Mouse (Mus musculus): ENCODE data around the gene Lmnb2.

The Lmnb2 gene

DNA sequence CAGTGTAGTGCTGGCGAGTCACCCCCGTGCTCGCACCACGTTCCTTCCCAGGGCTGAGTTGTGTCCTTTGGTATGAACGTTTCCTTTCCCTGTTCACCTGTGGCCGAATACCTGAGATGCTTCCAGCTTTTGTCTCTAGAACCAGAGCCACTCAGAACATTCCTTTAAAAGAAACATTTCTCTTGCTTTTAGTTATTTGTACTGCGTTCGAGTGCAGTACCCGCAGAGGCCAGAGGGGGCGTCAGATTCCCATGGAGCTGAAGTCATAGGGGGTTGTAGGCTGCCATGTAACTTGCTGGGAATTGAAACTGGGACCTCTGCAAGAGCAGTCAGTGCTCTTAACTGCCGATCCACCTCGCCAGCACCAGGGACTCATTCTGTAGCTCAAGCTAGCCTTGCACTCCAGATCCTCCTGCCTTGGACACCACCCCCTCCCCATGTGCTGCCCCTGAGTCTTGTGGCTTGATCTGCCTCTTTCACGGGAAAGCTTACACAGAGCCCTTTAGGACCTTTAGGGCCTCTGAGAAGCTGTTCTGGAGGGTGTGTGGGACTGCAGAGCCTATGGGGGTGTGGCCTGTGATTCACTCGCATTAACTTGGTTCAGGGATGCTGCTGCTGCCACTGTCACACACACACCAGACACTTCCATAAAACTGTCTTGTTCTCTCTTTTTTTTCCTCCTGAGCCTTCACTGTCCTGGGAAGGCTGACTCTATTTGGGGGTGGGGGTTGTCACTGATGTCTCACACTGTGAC is 28.8 kb upstream of the Lmnb2 start:
- no peak for DNase-seq (ENCODE audit: low spot score)

DNA sequence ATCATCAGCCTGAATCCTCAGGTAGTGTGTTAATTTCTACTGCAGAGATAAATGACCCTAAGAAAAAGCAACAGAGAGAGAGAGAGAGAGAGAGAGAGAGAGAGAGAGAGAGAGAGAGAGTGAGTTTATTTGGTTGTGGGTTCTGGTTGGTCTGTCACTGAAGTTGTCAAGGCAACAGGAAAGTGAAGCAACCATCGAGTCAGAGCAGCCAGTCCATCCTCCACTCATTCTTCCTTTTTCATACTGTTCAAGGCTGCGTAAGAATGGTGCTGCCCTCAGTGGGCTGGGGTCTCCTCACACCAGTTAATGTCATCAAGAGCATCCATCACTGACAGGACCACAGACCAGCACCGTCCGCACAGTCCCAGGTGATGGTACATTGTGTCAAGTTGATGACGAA is 26.2 kb upstream of the Lmnb2 start:
- no peak for DNase-seq (ENCODE audit: low spot score)

DNA sequence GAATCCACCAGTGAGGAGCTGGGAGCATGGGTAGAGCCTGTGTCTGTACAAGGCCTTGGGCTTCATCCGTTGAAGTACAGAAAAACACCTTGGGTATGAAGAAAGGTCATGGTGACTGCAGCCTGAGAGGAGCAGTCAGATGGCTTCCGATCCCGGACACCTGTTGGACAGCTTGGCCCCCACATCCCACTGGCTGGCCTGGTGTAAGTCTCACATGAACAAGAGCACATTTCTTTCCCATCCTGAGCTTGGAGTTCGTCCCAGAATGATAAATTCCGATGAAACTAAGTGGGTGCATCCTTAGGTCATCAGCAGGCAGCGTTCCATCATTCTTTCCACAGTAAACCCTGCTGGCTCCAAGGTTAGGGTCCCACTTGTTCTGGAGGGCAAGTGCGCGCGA is 25.7 kb upstream of the Lmnb2 start:
- no peak for DNase-seq (ENCODE audit: low spot score)

DNA sequence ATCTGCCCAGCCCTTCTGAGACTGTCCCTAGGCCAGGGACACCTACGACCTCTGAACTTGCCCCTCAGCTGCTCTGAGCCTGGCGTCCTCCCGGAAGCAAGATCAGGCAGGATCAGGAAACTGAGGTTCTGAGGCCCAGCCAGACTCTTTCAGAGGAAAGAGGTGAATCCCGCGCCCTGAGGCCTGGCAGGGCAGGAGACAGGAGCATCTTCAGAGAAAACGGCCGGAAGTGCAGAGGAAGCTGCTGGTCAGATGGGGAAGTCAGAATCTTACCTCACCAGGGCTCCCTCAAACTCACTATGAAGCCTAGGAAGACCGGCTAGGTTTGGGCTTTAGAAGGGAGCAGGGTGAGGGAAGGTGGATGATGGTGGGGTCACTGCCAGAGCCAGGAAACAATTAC is 24.9 kb upstream of the Lmnb2 start:
- DNase-seq (ENCODE audit: low spot score) = no peak

DNA sequence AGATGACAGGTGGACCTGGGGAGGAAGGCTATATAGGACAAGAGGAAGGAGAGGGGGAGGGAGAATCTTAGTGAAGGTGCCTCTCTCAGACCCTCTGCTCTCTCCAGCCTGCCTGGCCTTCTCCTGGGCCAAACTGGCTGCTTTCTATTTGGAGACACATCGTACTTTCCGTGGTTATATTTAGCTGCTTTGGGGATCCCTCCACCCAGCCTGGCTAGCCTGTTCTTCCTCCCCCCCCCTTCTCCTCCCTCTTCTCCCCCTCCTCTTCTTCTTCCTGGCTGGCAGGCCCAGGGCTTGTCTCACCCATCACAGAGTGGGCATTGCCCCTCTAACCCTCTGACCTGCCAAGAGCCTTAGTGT is 22.9 kb upstream of the Lmnb2 start:
- no peak for DNase-seq (ENCODE audit: low spot score)

DNA sequence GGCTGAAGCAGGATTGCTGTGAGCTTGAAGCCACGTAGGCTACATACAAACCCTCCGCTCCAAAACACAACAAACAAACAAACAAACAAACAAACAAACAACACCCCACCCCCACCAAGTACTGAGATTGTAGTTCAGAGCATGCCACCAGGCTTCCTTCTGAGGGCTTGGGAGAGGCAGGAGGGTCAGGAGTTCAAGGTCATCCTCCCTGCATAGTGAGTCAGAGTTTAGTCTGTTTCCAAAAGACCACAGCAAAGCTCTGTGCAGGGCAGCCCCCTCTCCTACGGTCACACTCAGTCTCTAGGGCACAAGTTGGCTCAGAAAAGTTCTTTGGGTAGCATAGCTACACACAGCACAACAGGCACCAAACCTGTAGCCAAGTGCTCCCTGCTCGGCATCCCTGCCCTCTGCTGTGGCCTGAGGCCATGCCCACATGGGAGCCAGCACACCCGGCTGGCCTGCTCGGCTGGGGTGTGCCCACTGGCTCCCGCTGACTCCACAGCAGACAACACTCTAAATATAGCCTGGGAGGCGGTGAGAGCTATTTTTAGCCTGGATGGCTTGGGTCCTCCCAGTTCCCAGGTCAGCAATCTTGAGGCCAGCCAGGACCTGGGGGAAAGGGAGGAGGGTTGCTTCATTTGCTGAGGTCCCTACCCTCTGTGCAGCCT is 22.4 kb upstream of the Lmnb2 start:
- DNase-seq (ENCODE audit: low spot score) = peak; percentile 89

DNA sequence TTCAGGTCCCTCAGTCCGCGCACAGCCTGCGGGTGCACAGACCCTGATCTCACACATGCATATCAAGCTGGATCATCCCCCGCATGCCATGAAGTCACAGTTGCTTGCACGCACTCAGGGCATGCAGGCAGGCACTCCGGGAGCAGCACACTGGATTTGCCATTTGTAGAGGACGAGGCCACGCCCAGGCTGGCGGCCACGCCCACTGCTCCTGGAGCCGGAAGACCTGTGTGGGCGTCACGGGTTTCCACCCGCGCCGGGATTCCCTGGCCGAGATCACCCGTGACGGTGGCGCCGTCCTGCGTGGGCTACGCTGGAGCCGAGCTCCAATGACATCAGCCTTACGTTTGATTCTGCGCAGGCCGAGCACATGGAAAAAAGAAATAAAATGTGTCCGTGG is 21.6 kb upstream of the Lmnb2 start:
- peak; percentile 29 for DNase-seq (ENCODE audit: low spot score)

DNA sequence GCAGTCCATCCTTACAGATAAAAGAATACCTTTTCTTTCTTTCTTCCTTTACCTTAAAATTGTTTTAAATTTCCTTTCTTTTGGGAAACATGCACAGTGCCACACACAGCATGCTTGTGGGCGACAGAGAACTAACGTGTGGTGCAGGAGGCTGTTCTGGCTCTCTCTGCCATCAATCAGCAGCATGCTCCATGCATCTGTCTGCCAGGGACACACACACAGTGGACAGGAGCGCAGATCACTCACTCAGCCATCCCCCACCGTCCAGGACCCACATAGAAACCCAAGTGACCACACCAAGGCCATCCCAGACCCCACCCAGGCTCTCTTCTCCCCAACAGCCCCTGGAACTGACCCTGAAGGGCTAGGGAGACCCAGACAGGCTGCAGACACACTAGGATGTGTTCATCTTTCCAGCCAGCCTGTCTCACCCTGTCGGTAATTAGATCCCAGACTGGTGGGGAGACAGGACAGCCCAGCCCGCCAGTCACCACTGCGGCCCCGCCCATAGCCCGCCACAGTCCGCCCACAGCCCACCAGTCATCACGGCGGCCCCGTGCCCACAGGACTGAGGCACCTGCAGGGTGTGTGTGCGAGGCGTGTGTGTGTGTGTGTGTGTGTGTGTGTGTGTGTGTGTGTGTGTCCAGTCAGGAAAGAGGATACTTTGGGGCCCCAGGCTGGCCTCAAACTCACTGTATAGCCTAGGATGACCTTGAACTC is 20.9 kb upstream of the Lmnb2 start:
- no peak for DNase-seq (ENCODE audit: low spot score)

DNA sequence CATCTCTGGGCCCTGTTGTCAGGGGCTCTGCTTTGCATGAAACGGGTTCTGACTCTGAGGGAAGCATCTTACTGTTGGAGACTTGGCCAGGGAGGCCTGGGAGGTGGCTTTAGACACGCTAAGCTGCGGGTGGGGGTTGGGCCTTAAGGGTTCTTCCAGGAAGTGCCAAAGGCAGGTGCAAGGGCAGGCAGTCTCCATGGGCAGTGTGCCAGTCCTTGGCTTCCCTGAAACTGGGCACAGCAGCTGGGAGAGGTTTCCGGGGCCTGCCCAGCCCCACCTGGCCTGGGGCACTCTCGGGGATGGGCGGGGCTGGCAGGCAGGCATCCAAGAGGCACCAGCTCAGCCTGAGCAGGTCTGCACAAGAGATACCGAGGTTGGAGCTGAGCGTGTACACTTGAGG is 19.6 kb upstream of the Lmnb2 start:
- DNase-seq (ENCODE audit: low spot score) = no peak

DNA sequence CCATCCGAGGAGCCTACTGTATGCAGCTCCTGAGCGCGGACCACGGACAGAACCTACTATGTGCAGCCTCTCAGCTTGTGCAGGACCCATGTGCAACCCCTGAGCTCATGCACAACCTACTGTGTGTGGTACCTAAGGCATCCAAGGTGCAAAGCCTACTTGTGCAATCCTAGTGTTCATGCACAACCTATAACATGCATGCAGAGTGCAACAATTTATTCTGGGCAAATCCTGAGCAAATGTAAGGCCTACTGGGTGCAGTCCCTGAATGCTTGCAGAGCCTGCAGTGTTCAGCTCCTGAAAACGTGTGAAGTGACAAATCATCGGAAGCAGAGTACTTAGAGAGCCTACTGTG is 18.7 kb upstream of the Lmnb2 start:
- DNase-seq (ENCODE audit: low spot score) = no peak

DNA sequence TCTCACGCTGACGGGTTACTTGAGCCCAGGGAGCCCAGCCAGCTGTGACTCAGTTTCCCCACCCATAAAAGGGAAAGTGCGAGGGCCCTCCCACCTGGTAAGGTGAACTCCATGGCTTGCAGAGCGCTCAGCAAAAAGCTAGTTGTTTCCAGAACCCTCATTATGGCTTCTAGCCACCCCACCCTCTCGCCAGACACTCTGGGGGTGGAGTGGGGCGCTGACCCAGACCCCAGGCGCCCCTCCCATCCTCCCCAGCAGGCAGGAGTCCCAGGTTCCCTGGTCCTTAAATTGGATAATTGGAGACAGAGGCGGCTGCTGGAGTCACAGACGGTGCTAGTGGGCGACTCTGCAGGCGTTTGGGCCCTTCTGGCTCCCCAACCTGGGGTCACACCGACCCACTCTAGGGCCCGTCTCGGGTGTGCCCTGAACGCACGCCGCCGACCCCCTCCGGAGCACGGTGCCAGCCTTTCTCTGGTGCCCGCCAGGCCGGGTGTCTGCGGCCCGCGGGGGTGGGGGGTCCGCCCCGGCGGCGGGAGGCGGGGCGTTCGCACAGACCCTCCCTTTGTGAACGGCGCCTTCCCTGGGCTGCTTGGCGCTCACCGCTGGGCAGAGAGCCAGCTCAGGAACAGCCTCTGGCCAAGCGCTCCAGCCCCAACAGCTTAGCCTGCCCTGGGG is 18.2 kb upstream of the Lmnb2 start:
- no peak for DNase-seq (ENCODE audit: low spot score)

DNA sequence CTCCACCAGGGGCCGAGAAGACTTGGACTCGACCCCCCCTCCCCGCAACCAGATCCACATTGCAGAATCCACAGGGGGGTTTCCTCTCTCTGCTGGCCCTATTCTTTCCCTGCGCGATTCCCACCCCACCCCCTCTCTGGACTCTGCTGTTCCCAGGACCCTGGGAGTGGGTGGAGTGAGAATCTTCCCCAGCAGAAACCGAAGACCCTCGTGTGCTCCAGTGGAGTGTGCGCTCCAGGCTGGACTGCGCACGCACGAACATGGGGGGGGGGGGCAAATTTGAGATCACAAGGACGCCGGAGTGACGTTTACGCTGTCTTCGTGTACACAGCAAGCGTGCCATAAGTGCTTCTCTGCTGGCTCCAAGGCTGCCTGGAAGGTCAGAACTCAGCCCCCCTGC is 17.7 kb upstream of the Lmnb2 start:
- DNase-seq (ENCODE audit: low spot score) = no peak

DNA sequence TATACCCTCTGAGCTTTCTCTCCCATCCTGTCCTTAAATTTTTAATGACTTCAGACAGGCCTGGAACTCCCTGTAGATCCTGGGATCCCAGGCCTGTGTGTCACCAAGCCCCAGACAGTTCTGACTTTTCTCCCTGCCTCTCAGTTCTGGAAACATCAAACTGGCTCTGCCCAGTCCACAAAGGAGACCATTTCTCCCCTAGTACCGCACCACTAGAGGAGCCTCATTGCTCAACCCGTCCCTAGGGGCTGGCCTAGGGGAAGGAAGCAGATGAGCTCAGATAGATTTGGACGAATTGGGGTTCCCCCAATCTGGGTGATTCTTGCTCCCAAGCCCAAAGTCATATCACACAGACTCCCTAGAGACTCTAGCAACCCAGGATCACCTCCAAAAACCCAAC is 17.2 kb upstream of the Lmnb2 start:
- DNase-seq (ENCODE audit: low spot score) = peak; percentile 32

DNA sequence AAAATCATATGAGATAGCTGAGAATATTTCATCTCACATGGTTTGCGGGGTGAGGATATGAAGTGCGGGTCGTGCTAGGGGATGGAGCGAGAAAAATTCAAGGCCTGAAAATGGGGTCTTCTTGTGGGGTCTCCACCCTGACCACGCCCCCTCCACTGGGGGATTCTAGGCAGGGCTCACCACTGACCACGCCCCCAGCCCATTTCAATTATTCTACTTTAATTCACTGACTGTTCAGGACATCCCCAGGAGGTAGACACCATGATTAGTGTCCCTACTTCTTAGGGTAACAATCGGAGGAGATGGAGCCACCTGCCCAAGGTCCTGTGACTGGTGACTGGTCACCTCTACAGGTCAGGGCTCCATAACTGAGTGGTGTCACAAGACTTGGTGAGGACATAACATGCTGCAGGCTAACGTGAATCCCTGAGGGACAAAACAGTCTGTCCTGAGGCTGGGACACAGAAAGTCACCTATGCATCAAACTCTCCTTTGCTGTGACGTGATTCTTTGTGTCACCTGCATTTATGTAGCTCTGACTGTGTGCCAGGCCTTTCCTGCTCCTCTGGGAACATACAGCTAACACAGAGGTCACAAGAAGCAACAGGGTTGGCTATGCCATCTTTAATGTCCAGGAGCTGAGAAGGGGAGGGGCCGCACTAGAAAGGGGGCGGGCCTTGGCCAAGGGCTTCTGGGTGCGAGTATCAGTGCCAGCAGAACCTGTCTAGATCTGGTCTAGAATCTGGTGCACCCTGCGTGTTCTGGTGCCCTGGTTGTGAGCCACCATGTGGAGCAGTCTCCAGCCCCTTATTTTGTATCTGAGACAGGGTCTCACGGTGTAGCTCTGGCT is 16.3 kb upstream of the Lmnb2 start:
- DNase-seq (ENCODE audit: low spot score) = no peak

DNA sequence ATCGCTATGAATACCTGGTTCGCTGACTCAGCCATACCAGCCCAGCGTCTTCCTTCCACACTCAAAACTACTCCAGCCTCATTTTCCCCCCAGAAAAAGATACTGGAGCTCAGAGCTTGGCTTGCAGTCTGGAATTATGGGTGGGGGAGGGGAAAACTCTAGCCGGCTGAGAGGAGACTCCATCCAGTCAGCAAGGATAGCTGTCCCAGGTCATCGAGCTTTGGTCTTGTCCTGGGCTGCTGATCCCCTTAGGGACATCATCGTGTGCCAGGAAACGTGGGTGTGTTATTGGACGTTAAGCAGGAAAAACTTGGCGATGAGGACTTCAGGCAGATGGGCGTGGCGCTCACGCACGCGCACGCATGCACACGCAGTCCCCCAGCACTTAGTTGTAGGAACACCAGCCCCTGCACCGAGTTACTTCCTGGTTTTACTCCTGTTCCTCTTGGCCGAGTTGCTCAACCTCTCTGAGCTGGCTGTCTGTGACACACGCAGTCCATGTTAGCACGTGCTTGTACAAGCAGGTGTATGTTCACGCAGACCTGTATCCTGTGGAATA is 15.5 kb upstream of the Lmnb2 start:
- DNase-seq (ENCODE audit: low spot score) = no peak

DNA sequence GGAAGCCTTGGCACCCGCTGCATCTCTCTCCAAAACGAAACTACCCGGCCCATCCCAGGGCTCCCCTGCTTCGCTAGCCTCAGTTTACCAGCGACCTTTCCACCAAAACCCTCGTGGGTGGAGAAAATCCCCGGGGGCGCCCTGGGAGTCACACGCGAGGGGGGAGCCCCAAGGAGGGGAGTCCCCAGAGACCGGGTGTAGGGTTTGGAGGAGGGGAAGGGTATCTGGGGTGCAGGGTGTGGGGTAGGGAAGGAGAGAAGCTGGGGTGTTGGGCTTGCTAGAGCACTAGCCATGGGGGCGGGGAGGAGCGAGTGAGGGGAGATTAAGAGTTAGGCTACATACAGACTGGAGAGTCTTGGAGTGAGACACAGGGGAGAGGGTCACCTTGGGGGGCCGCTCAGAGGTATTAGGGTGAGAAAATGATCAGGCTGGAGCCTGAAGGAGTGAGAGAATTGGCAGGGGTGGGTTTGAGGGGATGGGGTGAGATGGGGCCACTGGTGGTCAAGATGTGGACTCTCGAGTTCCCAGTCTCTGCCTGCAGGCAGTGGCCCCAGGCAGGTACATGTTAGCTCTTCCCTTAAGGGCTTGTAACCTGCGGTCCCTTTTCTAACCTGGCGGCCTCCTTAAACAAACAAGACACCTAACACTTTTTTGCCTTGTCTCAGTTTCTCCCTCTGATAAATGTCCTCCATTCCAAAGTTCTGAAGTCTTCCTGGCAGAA is 14.8 kb upstream of the Lmnb2 start:
- DNase-seq (ENCODE audit: low spot score) = no peak

DNA sequence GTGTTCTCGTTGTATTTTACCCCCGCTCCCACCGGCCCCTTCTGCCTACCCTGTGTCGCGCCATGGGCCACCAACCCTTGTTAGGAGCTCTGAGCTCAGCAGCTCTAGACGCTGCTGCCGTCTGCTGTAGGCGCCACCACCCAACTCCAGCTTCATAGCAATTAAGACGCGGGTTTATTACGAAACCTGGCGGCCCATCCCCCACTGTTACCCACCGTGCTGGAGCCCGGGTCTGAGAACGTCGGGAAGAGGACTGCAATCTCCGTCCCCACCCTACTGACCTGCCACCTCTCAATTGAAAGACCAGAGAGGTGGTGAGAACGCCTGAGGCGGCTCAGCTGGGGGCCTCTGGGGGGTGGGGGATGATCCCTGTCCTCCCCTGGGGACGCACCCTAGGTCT is 14.2 kb upstream of the Lmnb2 start:
- no peak for DNase-seq (ENCODE audit: low spot score)

DNA sequence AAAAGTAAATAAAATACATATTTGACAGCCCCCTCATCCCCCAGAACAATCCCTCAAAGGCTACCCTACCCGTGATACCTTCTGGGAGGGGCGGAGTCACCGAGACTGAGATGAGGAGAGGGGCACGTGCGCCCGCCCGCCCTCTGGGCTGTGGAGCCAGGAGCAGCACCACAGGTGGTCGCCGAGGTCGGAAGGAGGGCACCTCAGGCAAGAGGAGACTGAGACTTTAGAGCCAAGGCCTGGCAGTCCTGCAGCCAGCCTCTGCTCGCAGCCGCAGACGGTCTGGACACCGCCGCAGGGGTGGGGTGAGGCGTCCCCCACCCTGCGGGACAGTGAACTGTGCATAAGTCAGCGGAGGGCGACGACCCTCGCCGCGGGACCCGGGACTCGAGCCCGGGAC is 13.7 kb upstream of the Lmnb2 start:
- no peak for DNase-seq (ENCODE audit: low spot score)

DNA sequence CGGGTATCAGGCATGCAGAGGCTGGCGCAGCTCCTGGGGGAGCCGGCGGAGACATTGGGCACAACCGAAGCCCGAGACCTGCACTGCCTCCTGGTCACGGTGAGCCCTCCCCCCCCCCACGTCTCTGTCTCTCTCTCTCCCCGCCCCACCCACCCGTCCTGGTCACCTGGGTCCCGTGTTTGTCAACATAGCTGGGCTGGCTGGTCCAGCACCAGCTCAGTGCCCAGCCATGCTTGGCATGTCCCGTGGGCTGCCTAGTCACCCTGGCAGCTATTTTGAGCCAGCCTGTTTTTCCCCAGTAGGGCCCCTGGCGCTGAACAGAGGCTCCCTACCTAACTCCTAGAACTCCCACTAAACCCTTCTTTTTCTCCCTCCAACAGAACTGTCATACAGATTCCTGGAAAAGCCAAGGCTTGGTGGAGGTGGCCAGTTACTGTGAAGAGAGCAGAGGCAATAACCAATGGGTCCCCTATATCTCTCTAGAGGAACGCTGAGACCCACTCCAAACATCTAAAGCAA is 13.2 kb upstream of the Lmnb2 start:
- DNase-seq (ENCODE audit: low spot score) = peak; percentile 23

DNA sequence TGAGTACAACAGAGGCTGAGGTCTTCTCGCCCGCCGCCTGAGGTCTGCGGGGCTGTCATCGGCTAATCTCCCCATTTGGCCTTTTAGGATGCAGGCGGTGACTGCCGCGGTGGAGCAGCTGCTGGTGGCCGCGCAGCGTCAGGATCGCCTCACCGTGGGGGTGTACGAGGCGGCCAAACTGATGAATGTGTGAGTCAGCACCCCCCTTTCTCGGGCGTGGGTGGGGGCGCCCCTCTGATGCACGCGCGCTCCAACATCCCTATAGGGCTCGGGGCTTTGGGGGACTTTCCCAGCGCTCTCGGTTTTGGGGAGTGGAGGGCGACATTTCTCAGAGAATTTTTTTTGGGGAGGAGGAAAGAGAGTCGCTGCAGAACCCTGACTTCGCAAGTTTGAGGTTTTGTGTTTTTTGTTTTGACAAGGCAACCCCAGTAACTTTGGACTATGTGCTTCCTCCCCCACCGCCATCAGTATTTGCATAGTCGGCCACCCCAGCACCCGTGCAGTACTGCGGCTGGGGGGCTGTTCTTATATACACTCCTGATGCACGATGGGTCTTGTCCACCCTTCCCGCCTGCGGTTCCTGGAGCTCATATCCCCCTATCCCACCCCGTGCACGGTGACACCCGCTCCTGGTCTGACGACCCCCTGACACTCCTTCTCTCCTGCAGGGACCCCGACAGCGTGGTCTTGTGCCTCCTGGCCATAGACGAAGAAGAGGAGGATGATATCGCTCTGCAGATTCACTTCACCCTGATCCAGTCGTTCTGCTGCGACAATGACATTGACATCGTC is 12.5 kb upstream of the Lmnb2 start:
- no peak for DNase-seq (ENCODE audit: low spot score)

Data from adipocyte (in vitro differentiated cells).